Mouse (Mus musculus): ENCODE results near the gene Necab3. TPM values are rescaled to one million over a fixed set of nuclear protein-coding genes. Genes with fewer than 3 reads are reported as not detected.

Gene Necab3
- polyA plus RNA-seq, 1 experiment, result not detected

- TF ChIP-seq CTCF (IDR thresholded peaks at IDR 0.05; ENCODE audit: low read depth, low read length) (no peak), POLR2A (IDR thresholded peaks at IDR 0.05; ENCODE audit: borderline replicate concordance, low read depth, low read length) (no peak)
- Histone ChIP-seq H3K4me3 (ENCODE audit: insufficient read depth, low read length) (no peak overlapping the region), H3K4me1 (ENCODE audit: control insufficient read depth, insufficient read depth, low read length) (peaks cover 6% of the 10 kb centered on the region), H3K27ac (ENCODE audit: insufficient read depth, low read depth, low read length) (no peak overlapping the region)
Measured at GRCm38 (mm10) chr2:154591239-154591638, 32.5 kb upstream of the Necab3 start.

- TF ChIP-seq POLR2A (IDR thresholded peaks at IDR 0.05; ENCODE audit: borderline replicate concordance, low read depth, low read length) (no peak), CTCF (IDR thresholded peaks at IDR 0.05; ENCODE audit: low read depth, low read length) (no peak)
- Histone ChIP-seq H3K27ac (ENCODE audit: insufficient read depth, low read depth, low read length) (no peak overlapping the region), H3K4me1 (ENCODE audit: control insufficient read depth, insufficient read depth, low read length) (peaks cover 4% of the 10 kb centered on the region), H3K4me3 (ENCODE audit: insufficient read depth, low read length) (no peak overlapping the region)
Measured at GRCm38 (mm10) chr2:154589051-154589450, 30.4 kb upstream of the Necab3 start.

- H3K27ac ChIP-seq (ENCODE audit: insufficient read depth, low read depth, low read length), result no peak overlapping the region
- TF ChIP-seq POLR2A (IDR thresholded peaks at IDR 0.05; ENCODE audit: borderline replicate concordance, low read depth, low read length), result no peak
- no peak for TF ChIP-seq CTCF (IDR thresholded peaks at IDR 0.05; ENCODE audit: low read depth, low read length)
- H3K4me3 ChIP-seq (ENCODE audit: insufficient read depth, low read length), result no peak overlapping the region
- no peaks in the 10 kb centered on the region for H3K4me1 ChIP-seq (ENCODE audit: control insufficient read depth, insufficient read depth, low read length)
Measured at GRCm38 (mm10) chr2:154586405-154586804, 27.7 kb upstream of the Necab3 start.

- no peak overlapping the region for H3K4me3 ChIP-seq (ENCODE audit: insufficient read depth, low read length)
- H3K4me1 ChIP-seq (ENCODE audit: control insufficient read depth, insufficient read depth, low read length), result 0 out of 2 replicates have a peak, but pooled peaks cover under 1% of the 10 kb centered on the region
- TF ChIP-seq CTCF (IDR thresholded peaks at IDR 0.05; ENCODE audit: low read depth, low read length) (no peak), POLR2A (IDR thresholded peaks at IDR 0.05; ENCODE audit: borderline replicate concordance, low read depth, low read length) (no peak)
- H3K27ac ChIP-seq (ENCODE audit: insufficient read depth, low read depth, low read length), result no peak overlapping the region
Measured at GRCm38 (mm10) chr2:154584931-154585601, 26.4 kb upstream of the Necab3 start.

GRCm38 (mm10) chr2:154583906-154584872, 25.5 kb upstream of the Necab3 start:
- 0 out of 2 replicates have a peak, but pooled peaks cover 2% of the 10 kb centered on the region for H3K4me1 ChIP-seq (ENCODE audit: control insufficient read depth, insufficient read depth, low read length)
- no peak for TF ChIP-seq POLR2A (IDR thresholded peaks at IDR 0.05; ENCODE audit: borderline replicate concordance, low read depth, low read length)
- TF ChIP-seq CTCF (IDR thresholded peaks at IDR 0.05; ENCODE audit: low read depth, low read length), result no peak
- H3K4me3 ChIP-seq (ENCODE audit: insufficient read depth, low read length), result no peak overlapping the region
- no peak overlapping the region for H3K27ac ChIP-seq (ENCODE audit: insufficient read depth, low read depth, low read length)

- TF ChIP-seq CTCF (IDR thresholded peaks at IDR 0.05; ENCODE audit: low read depth, low read length), result no peak
- no peak for TF ChIP-seq POLR2A (IDR thresholded peaks at IDR 0.05; ENCODE audit: borderline replicate concordance, low read depth, low read length)
- 0 out of 2 replicates have a peak, but pooled peaks cover 2% of the 10 kb centered on the region for H3K4me1 ChIP-seq (ENCODE audit: control insufficient read depth, insufficient read depth, low read length)
- H3K27ac ChIP-seq (ENCODE audit: insufficient read depth, low read depth, low read length), result no peak overlapping the region
- no peak overlapping the region for H3K4me3 ChIP-seq (ENCODE audit: insufficient read depth, low read length)
Measured at GRCm38 (mm10) chr2:154581421-154581820, 22.7 kb upstream of the Necab3 start.

GRCm38 (mm10) chr2:154580586-154580985, 21.9 kb upstream of the Necab3 start:
- 0 out of 2 replicates have a peak, but pooled peaks cover 2% of the 10 kb centered on the region for H3K4me1 ChIP-seq (ENCODE audit: control insufficient read depth, insufficient read depth, low read length)
- H3K27ac ChIP-seq (ENCODE audit: insufficient read depth, low read depth, low read length), result no peak overlapping the region
- TF ChIP-seq POLR2A (IDR thresholded peaks at IDR 0.05; ENCODE audit: borderline replicate concordance, low read depth, low read length) (no peak), CTCF (IDR thresholded peaks at IDR 0.05; ENCODE audit: low read depth, low read length) (no peak)
- no peak overlapping the region for H3K4me3 ChIP-seq (ENCODE audit: insufficient read depth, low read length)

- no peak overlapping the region for H3K4me3 ChIP-seq (ENCODE audit: insufficient read depth, low read length)
- peaks cover 9% of the 10 kb centered on the region for H3K4me1 ChIP-seq (ENCODE audit: control insufficient read depth, insufficient read depth, low read length)
- H3K27ac ChIP-seq (ENCODE audit: insufficient read depth, low read depth, low read length), result no peak overlapping the region
- TF ChIP-seq POLR2A (IDR thresholded peaks at IDR 0.05; ENCODE audit: borderline replicate concordance, low read depth, low read length) (no peak), CTCF (IDR thresholded peaks at IDR 0.05; ENCODE audit: low read depth, low read length) (no peak)
Measured at GRCm38 (mm10) chr2:154577744-154578067, 19.0 kb upstream of the Necab3 start.

GRCm38 (mm10) chr2:154576876-154577743, 18.4 kb upstream of the Necab3 start:
- no peak for TF ChIP-seq POLR2A (IDR thresholded peaks at IDR 0.05; ENCODE audit: borderline replicate concordance, low read depth, low read length)
- TF ChIP-seq CTCF (IDR thresholded peaks at IDR 0.05; ENCODE audit: low read depth, low read length), result no peak
- H3K4me3 ChIP-seq (ENCODE audit: insufficient read depth, low read length), result no peak overlapping the region
- peaks cover 10% of the 10 kb centered on the region for H3K4me1 ChIP-seq (ENCODE audit: control insufficient read depth, insufficient read depth, low read length)
- no peak overlapping the region for H3K27ac ChIP-seq (ENCODE audit: insufficient read depth, low read depth, low read length)

Data from bone marrow macrophage, adult 2 months (primary cell).